Mouse (Mus musculus): ENCODE measurements around the gene Olfr142. TPM values are rescaled to one million over a fixed set of nuclear protein-coding genes. Genes with fewer than 3 reads are reported as not detected.
"Not testable (repeated sequence)": the region's sequence is repeated elsewhere in the genome, so short reads cannot be mapped to it uniquely, and the experiment has no call there.

Gene Olfr142
- 0.04 and 0.06 TPM in 2 replicates for polyA plus RNA-seq (2012; rRNA removed)

DNA sequence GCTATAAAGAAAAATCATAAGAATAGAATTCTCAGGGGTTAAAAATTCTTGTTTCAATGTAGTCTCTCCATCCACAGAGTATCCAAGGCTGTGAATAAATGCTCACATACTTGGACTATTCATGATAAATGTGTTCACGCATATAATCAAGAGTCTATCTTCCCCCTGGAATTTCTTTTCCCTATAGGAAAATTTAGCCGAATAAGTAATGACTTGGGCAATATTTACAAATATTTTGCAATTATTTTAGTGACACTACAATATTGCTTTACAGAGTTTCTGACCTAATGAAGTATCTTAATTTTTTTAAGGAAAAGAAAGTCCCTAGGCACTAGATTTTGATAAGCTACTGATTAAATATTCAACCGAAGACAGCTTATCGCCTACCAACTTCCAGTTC lies at the start of gene Olfr142:
Gene Olfr142 (minus strand): TSS at position 101 of the 400 bp plus-strand sequence.
- DNase-seq (ENCODE audit: extremely low spot score in 1 of 2, low spot score in 1 of 2), result no peak

DNA sequence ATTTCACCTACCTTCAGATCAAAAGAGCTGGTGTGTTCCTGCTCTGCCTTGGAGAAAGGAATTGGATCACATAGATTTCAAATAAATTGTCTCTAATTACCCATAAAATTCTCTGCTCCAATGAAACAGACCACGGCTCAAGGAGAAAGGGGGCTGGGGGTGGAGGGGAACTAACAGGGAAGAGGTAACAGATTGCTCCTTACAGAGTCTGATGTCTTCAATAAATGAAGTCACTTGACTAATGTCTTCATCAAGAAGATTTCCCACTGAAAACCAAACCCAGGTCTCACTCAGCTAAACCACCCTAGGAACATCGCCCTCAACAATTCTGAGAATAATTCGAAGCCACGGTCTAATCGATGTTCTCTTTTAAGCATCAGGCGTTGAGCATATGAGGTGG lies 35.3 kb upstream of the Olfr142 start, which contains the start of gene Olfr1272:
Gene Olfr1272 (minus strand): TSS at position 101 of the 400 bp plus-strand sequence.
- no peak for DNase-seq (ENCODE audit: extremely low spot score in 1 of 2, low spot score in 1 of 2)

DNA sequence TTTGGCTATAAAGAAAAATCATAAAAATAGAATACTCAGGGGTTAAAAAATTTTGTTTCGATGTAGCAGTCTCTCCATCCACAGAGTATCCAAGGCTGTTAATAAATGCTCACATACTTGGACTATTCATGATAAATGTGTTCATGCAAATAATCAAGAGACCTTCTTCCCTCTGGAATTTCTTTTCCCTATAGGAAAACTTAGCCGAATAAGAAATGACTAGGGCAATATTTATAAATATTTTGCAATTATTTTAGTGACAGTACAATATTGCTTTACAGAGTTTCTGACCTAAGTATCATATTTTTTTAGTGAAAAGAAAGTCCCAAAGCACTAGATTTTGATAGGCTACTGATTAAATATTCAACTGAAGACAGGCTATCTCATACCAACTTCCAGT lies 13.5 kb upstream of the Olfr142 start, which contains the start of gene Olfr1271:
Gene Olfr1271 (minus strand): TSS at position 101 of the 400 bp plus-strand sequence.
- DNase-seq (ENCODE audit: extremely low spot score in 1 of 2, low spot score in 1 of 2), result no peak

DNA sequence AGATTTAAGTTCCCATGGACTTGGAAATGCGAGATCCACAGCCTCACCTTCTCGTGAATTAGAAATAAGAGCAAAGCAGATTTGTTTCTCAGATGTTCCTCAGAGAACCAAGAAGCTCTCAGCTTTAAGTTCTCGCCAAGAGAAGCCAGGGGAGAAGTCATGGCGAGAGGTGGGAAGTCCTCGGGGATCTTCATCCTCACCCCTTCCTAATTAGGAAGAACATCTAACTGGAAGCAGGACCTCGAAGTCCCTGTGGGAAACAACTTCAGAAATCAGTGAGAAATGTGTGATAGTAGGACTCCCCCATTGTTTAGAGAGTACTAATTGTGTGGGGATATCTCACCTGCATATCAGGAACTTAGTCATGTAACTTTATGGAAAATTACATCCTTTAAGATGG lies 33.0 kb downstream of the Olfr142 start, which contains the start of gene Olfr1506:
Gene Olfr1506 (minus strand): TSS at position 101 of the 400 bp plus-strand sequence.
- not testable (repeated sequence) for DNase-seq (ENCODE audit: extremely low spot score in 1 of 2, low spot score in 1 of 2)

Other genes with a start within 250 kb of the Olfr142 start
- gene Olfr1263, start 245.5 kb downstream of the Olfr142 start, polyA plus RNA-seq (2012; rRNA removed), result not detected in 2 replicates
- not detected in 2 replicates for gene Olfr1264, start 232.0 kb downstream of the Olfr142 start, polyA plus RNA-seq (2012; rRNA removed)
- gene Olfr1265, start 222.3 kb downstream of the Olfr142 start, polyA plus RNA-seq (2012; rRNA removed), result not detected in 2 replicates
- gene Olfr140, start 194.0 kb downstream of the Olfr142 start, polyA plus RNA-seq (2012; rRNA removed), result not detected in 2 replicates
- gene Olfr1269, start 136.2 kb downstream of the Olfr142 start, polyA plus RNA-seq (2012; rRNA removed), result not detected in 2 replicates
- gene Olfr32, start 115.3 kb downstream of the Olfr142 start, polyA plus RNA-seq (2012; rRNA removed), result 0.71 and 1.3 TPM in 2 replicates
- gene Olfr1270, start 104.5 kb downstream of the Olfr142 start, polyA plus RNA-seq (2012; rRNA removed), result 0.06 and 0.20 TPM in 2 replicates
- not detected in 2 replicates for gene Olfr1506, start 33.1 kb downstream of the Olfr142 start, polyA plus RNA-seq (2012; rRNA removed)
- gene Olfr1271, start 13.4 kb upstream of the Olfr142 start, polyA plus RNA-seq (2012; rRNA removed), result 0.02 TPM in 1 of 2 replicates, not detected in the other
- not detected in 2 replicates for gene Olfr1272, start 35.2 kb upstream of the Olfr142 start, polyA plus RNA-seq (2012; rRNA removed)
- not detected in 2 replicates for gene Gm13769, start 64.6 kb upstream of the Olfr142 start, polyA plus RNA-seq (2012; rRNA removed)
- not detected in 2 replicates for gene Olfr1274-ps, start 141.1 kb upstream of the Olfr142 start, polyA plus RNA-seq (2012; rRNA removed)

All from frontal cortex, adult 2 months (tissue).